Mouse (Mus musculus): Measurements from ENCODE around the gene 4930544G11Rik. TPM values are rescaled to one million over a fixed set of nuclear protein-coding genes. Genes with fewer than 3 reads are reported as not detected.

4930544G11Rik gene
- polyA plus RNA-seq, 1 experiment from 2014 or later, result not detected

GRCm38 (mm10) chr6:65935566-65936281 is 16.7 kb upstream of the 4930544G11Rik start:
- H3K27me3 ChIP-seq (replicated peaks; ENCODE audit: control insufficient read depth, insufficient read depth, low read length), result no peaks in the 10 kb centered on the region
- no peaks in the 10 kb centered on the region; the same call in none of the 2 replicates for H3K4me1 ChIP-seq (ENCODE audit: control insufficient read depth, insufficient read depth, low read depth, low read length)
- H3K4me2 ChIP-seq (ENCODE audit: low read length), result no peak overlapping the region
- ATAC-seq, result no peak
- no peaks in the 10 kb centered on the region for H3K9me3 ChIP-seq (ENCODE audit: control insufficient read depth, low read length)
- H3K9ac ChIP-seq (ENCODE audit: low read depth, low read length), result no peak overlapping the region
- H3K4me3 ChIP-seq (ENCODE audit: low read length), result no peak overlapping the region
- no peak overlapping the region for H3K27ac ChIP-seq (ENCODE audit: low read depth, low read length)
- WGBS, result 83% methylated on average over 7 of the region's 7 CpGs
- no peaks in the 10 kb centered on the region for H3K36me3 ChIP-seq (ENCODE audit: control insufficient read depth, insufficient read depth, low read length)

- Histone ChIP-seq H3K9me3 (ENCODE audit: control insufficient read depth, low read length) (0 out of 2 replicates have a peak, but pooled peaks cover 2% of the 10 kb centered on the region), H3K4me3 (ENCODE audit: low read length) (no peak overlapping the region), H3K27ac (ENCODE audit: low read depth, low read length) (no peak overlapping the region), H3K4me1 (ENCODE audit: control insufficient read depth, insufficient read depth, low read depth, low read length) (no peaks in the 10 kb centered on the region), H3K36me3 (ENCODE audit: control insufficient read depth, insufficient read depth, low read length) (no peaks in the 10 kb centered on the region), H3K4me2 (ENCODE audit: low read length) (no peak overlapping the region), H3K9ac (ENCODE audit: low read depth, low read length) (no peak overlapping the region), H3K27me3 (replicated peaks; ENCODE audit: control insufficient read depth, insufficient read depth, low read length) (no peaks in the 10 kb centered on the region)
- ATAC-seq, result no peak
- WGBS, result 56% methylated on average over 6 of the region's 6 CpGs
Measured at GRCm38 (mm10) chr6:65950492-65950891, 1.9 kb upstream of the 4930544G11Rik start.

GRCm38 (mm10) chr6:65969386-65970111 is 17.1 kb downstream of the 4930544G11Rik start:
- Histone ChIP-seq H3K27ac (ENCODE audit: low read depth, low read length) (no peak overlapping the region), H3K27me3 (replicated peaks; ENCODE audit: control insufficient read depth, insufficient read depth, low read length) (no peaks in the 10 kb centered on the region), H3K4me3 (ENCODE audit: low read length) (no peak overlapping the region), H3K9me3 (ENCODE audit: control insufficient read depth, low read length) (no peaks in the 10 kb centered on the region), H3K9ac (ENCODE audit: low read depth, low read length) (no peak overlapping the region), H3K4me1 (ENCODE audit: control insufficient read depth, insufficient read depth, low read depth, low read length) (no peaks in the 10 kb centered on the region), H3K4me2 (ENCODE audit: low read length) (no peak overlapping the region), H3K36me3 (ENCODE audit: control insufficient read depth, insufficient read depth, low read length) (no peaks in the 10 kb centered on the region)
- 57% methylated on average over 6 of the region's 6 CpGs for WGBS
- peak; percentile 92 for ATAC-seq

GRCm38 (mm10) chr6:65970410-65970809 is 18.0 kb downstream of the 4930544G11Rik start:
- H3K4me3 ChIP-seq (ENCODE audit: low read length), result no peak overlapping the region
- H3K36me3 ChIP-seq (ENCODE audit: control insufficient read depth, insufficient read depth, low read length), result no peaks in the 10 kb centered on the region
- 73% methylated on average over 9 of the region's 9 CpGs for WGBS
- peak; percentile 77 for ATAC-seq
- no peaks in the 10 kb centered on the region for H3K9me3 ChIP-seq (ENCODE audit: control insufficient read depth, low read length)
- H3K27ac ChIP-seq (ENCODE audit: low read depth, low read length), result no peak overlapping the region
- no peaks in the 10 kb centered on the region for H3K27me3 ChIP-seq (replicated peaks; ENCODE audit: control insufficient read depth, insufficient read depth, low read length)
- H3K4me1 ChIP-seq (ENCODE audit: control insufficient read depth, insufficient read depth, low read depth, low read length), result no peaks in the 10 kb centered on the region
- H3K9ac ChIP-seq (ENCODE audit: low read depth, low read length), result no peak overlapping the region
- no peak overlapping the region for H3K4me2 ChIP-seq (ENCODE audit: low read length)

GRCm38 (mm10) chr6:65992081-65992480 is 39.7 kb downstream of the 4930544G11Rik start:
- WGBS, result 84% methylated on average over 3 of the region's 3 CpGs

GRCm38 (mm10) chr6:65998343-65998742 is 45.9 kb downstream of the 4930544G11Rik start:
- Histone ChIP-seq H3K4me3 (ENCODE audit: low read length) (no peak overlapping the region), H3K36me3 (ENCODE audit: control insufficient read depth, insufficient read depth, low read length) (no peaks in the 10 kb centered on the region), H3K4me2 (ENCODE audit: low read length) (no peak overlapping the region), H3K9ac (ENCODE audit: low read depth, low read length) (no peak overlapping the region), H3K9me3 (ENCODE audit: control insufficient read depth, low read length) (no peaks in the 10 kb centered on the region), H3K27ac (ENCODE audit: low read depth, low read length) (no peak overlapping the region), H3K27me3 (replicated peaks; ENCODE audit: control insufficient read depth, insufficient read depth, low read length) (no peaks in the 10 kb centered on the region), H3K4me1 (ENCODE audit: control insufficient read depth, insufficient read depth, low read depth, low read length) (no peaks in the 10 kb centered on the region)
- no peak for ATAC-seq

More at GRCm38 (mm10) chr6:65992081-65992480, 39.7 kb downstream of the 4930544G11Rik start:
- no peak overlapping the region for H3K4me3 ChIP-seq (ENCODE audit: low read length)
- H3K9ac ChIP-seq (ENCODE audit: low read depth, low read length), result no peak overlapping the region
- no peaks in the 10 kb centered on the region for H3K9me3 ChIP-seq (ENCODE audit: control insufficient read depth, low read length)
- no peak for ATAC-seq
- no peak overlapping the region for H3K27ac ChIP-seq (ENCODE audit: low read depth, low read length)
- no peaks in the 10 kb centered on the region for H3K36me3 ChIP-seq (ENCODE audit: control insufficient read depth, insufficient read depth, low read length)
- no peaks in the 10 kb centered on the region for H3K27me3 ChIP-seq (replicated peaks; ENCODE audit: control insufficient read depth, insufficient read depth, low read length)
- H3K4me1 ChIP-seq (ENCODE audit: control insufficient read depth, insufficient read depth, low read depth, low read length), result no peaks in the 10 kb centered on the region
- no peak overlapping the region for H3K4me2 ChIP-seq (ENCODE audit: low read length)

Other genes starting within 250 kb of the 4930544G11Rik start
- gene Prdm5, start 173.6 kb upstream of the 4930544G11Rik start, polyA plus RNA-seq (2015; fragmentation: Nextera tagmentation; extraction: Ambion mirVana), result 6.7 and 7.1 TPM in 2 replicates

Data from hindbrain, embryonic 16.5 days (tissue).